Mouse (Mus musculus): ENCODE results near the gene Frmd4b. TPM values are rescaled to one million over a fixed set of nuclear protein-coding genes. Genes with fewer than 3 reads are reported as not detected.

Gene Frmd4b
- total and polyA plus RNA-seq, 3 experiments = 0.13 to 0.70 (median 0.13) TPM

- Histone ChIP-seq H3K9ac (ENCODE audit: insufficient read depth, low read depth) (no peak overlapping the region), H3K27me3 (replicated peaks) (no peaks in the 10 kb centered on the region), H3K4me3 (replicated peaks in 1 of 3; ENCODE audit: low read depth in 2 of 3, low read length in 2 of 3, poor library complexity in 1 of 3) (no peak overlapping the region), H3K27ac (ENCODE audit: insufficient read depth, low read depth) (no peak overlapping the region), H3K4me1 (ENCODE audit: control insufficient read depth in 1 of 2, insufficient read depth in 2 of 2) (no peaks in the 10 kb centered on the region), H3K36me3 (replicated peaks in 1 of 2; ENCODE audit: control insufficient read depth in 1 of 2, insufficient read depth in 1 of 2, low read length in 1 of 2) (peaks cover 0 to 2% of the 10 kb centered on the region in 2 experiments), H3K9me3 (replicated peaks; ENCODE audit: low read length) (peaks cover 4% of the 10 kb centered on the region), H3K79me2 (replicated peaks; ENCODE audit: control insufficient read depth, extremely low read depth, insufficient read depth, poor library complexity, severe bottlenecking) (no peaks in the 10 kb centered on the region), H3K4me2 (ENCODE audit: insufficient read depth, low read depth, poor library complexity, severe bottlenecking) (no peak overlapping the region)
- dilution Hi-C loops (cut with MboI; ENCODE audit: extremely low pct_ligation_motif_present, extremely low pct_unique_long_range_greater_than_20kb, low sequenced_read_pairs) (no loop called here), in situ Hi-C loops (cut with MboI; ENCODE audit: low pct_ligation_motif_present, low pct_unique_long_range_greater_than_20kb, low sequenced_read_pairs) (no loop called here)
- DNase-seq (ENCODE audit: extremely low read depth) = no peak
- no peak for TF ChIP-seq ETS1 (conservative IDR thresholded peaks at IDR 0.05; ENCODE audit: low read depth, low read length)
- TF ChIP-seq NELFE (IDR thresholded peaks at IDR 0.05; ENCODE audit: low read depth, low read length) = no peak
- TF ChIP-seq USF1 (IDR thresholded peaks at IDR 0.05; ENCODE audit: low read depth, low read length) = no peak
- TF ChIP-seq POLR2A (IDR thresholded peaks at IDR 0.05; ENCODE audit: low read depth, low read length) = no peak
- TF ChIP-seq ZKSCAN1 (IDR thresholded peaks at IDR 0.05; ENCODE audit: borderline replicate concordance, low read depth, low read length) = no peak
- no peak for TF ChIP-seq TBP (conservative IDR thresholded peaks at IDR 0.05; ENCODE audit: low read depth, low read length)
- no peak for TF ChIP-seq CHD2 (IDR thresholded peaks at IDR 0.05; ENCODE audit: low read length)
- TF ChIP-seq ZC3H11A (IDR thresholded peaks at IDR 0.05; ENCODE audit: low read depth, low read length) = no peak
- TF ChIP-seq IRF4 (IDR thresholded peaks at IDR 0.05; ENCODE audit: low read depth, low read length) = no peak
- TF ChIP-seq RAD21 (IDR thresholded peaks at IDR 0.05; ENCODE audit: low read depth, low read length) = no peak
- TF ChIP-seq SMC3 (IDR thresholded peaks at IDR 0.05; ENCODE audit: low read depth, low read length) = no peak
- TF ChIP-seq USF2 (conservative IDR thresholded peaks at IDR 0.05; ENCODE audit: low read depth, low read length) = no peak
- TF ChIP-seq JUN (IDR thresholded peaks at IDR 0.05; ENCODE audit: insufficient read depth, low read depth, low read length) = no peak
- no peak for TF ChIP-seq CHD1 (IDR thresholded peaks at IDR 0.05; ENCODE audit: low read depth, low read length)
Measured at GRCm38 (mm10) chr6:97242522-97242921, 374.8 kb downstream of the Frmd4b start.

- peaks cover 0 to 11% of the 10 kb centered on the region in 2 experiments; a peak in 1 of 4 replicates for H3K4me1 ChIP-seq (ENCODE audit: control insufficient read depth in 1 of 2, insufficient read depth in 2 of 2)
- no peak overlapping the region for H3K27ac ChIP-seq (ENCODE audit: insufficient read depth, low read depth)
- dilution Hi-C loops (cut with MboI; ENCODE audit: extremely low pct_ligation_motif_present, extremely low pct_unique_long_range_greater_than_20kb, low sequenced_read_pairs) = no loop called here
- no peak overlapping the region for H3K9ac ChIP-seq (ENCODE audit: insufficient read depth, low read depth)
- H3K4me2 ChIP-seq (ENCODE audit: insufficient read depth, low read depth, poor library complexity, severe bottlenecking) = no peak overlapping the region
- no peaks in the 10 kb centered on the region for H3K27me3 ChIP-seq (replicated peaks)
- H3K79me2 ChIP-seq (replicated peaks; ENCODE audit: control insufficient read depth, extremely low read depth, insufficient read depth, poor library complexity, severe bottlenecking) = no peaks in the 10 kb centered on the region
- peaks cover 0 to 5% of the 10 kb centered on the region in 2 experiments for H3K36me3 ChIP-seq (replicated peaks in 1 of 2; ENCODE audit: control insufficient read depth in 1 of 2, insufficient read depth in 1 of 2, low read length in 1 of 2)
- H3K4me3 ChIP-seq (replicated peaks in 1 of 3; ENCODE audit: low read depth in 2 of 3, low read length in 2 of 3, poor library complexity in 1 of 3) = no peak overlapping the region
- H3K9me3 ChIP-seq (replicated peaks; ENCODE audit: low read length) = peaks cover 6% of the 10 kb centered on the region
- TF ChIP-seq ZKSCAN1 (IDR thresholded peaks at IDR 0.05; ENCODE audit: borderline replicate concordance, low read depth, low read length) = no peak
- no peak for TF ChIP-seq HCFC1 (IDR thresholded peaks at IDR 0.05; ENCODE audit: low read depth, low read length)
- no peak for TF ChIP-seq ETS1 (conservative IDR thresholded peaks at IDR 0.05; ENCODE audit: low read depth, low read length)
- TF ChIP-seq RAD21 (IDR thresholded peaks at IDR 0.05; ENCODE audit: low read depth, low read length) = no peak
- no peak for TF ChIP-seq SMC3 (IDR thresholded peaks at IDR 0.05; ENCODE audit: low read depth, low read length)
- no peak for TF ChIP-seq CTCF (conservative IDR thresholded peaks at IDR 0.05 in 1 of 2, IDR thresholded peaks at IDR 0.05 in 1 of 2; ENCODE audit: low read depth in 2 of 2, low read length in 2 of 2)
- TF ChIP-seq E2F4 (IDR thresholded peaks at IDR 0.05; ENCODE audit: insufficient replicate concordance, low read depth, low read length) = no peak
- no peak for TF ChIP-seq ZC3H11A (IDR thresholded peaks at IDR 0.05; ENCODE audit: low read depth, low read length)
- no peak for TF ChIP-seq MXI1 (IDR thresholded peaks at IDR 0.05; ENCODE audit: low read depth, low read length)
- TF ChIP-seq POLR2A (IDR thresholded peaks at IDR 0.05; ENCODE audit: low read depth, low read length) = no peak
- no peak for TF ChIP-seq ELF1 (IDR thresholded peaks at IDR 0.05; ENCODE audit: low read depth, low read length)
- TF ChIP-seq JUN (IDR thresholded peaks at IDR 0.05; ENCODE audit: insufficient read depth, low read depth, low read length) = no peak
- no peak for TF ChIP-seq TBP (conservative IDR thresholded peaks at IDR 0.05; ENCODE audit: low read depth, low read length)
- TF ChIP-seq ZMIZ1 (IDR thresholded peaks at IDR 0.05; ENCODE audit: low read depth, low read length) = no peak
- TF ChIP-seq RCOR1 (conservative IDR thresholded peaks at IDR 0.05; ENCODE audit: low read depth, low read length) = no peak
- in situ Hi-C loops (cut with MboI; ENCODE audit: low pct_ligation_motif_present, low pct_unique_long_range_greater_than_20kb, low sequenced_read_pairs) = no loop called here
- DNase-seq (ENCODE audit: extremely low read depth) = no peak
Measured at GRCm38 (mm10) chr6:97240092-97240491, 377.2 kb downstream of the Frmd4b start.

All from CH12.LX (cell line).